Mouse (Mus musculus): ENCODE measurements around the gene Emg1. TPM values are rescaled to one million over a fixed set of nuclear protein-coding genes. Genes with fewer than 3 reads are reported as not detected.
A peak's percentile ranks its signal among the peaks of the same experiment; 100 is the strongest.

Gene Emg1
- polyA plus RNA-seq, 1 experiment from 2014 or later = 199 TPM

GRCm38 (mm10) chr6:124746654-124747632, 35.0 kb upstream of the Emg1 start:
- Histone ChIP-seq H3K4me3 (peak overlapping the region; percentile 47; the same call in 1 of the 2 replicates), H3K4me2 (replicated peaks) (peak overlapping the region; percentile 96), H3K36me3 (peaks cover 64% of the 10 kb centered on the region), H3K9me3 (no peaks in the 10 kb centered on the region), H3K27ac (peak overlapping the region; percentile 37; the same call in 1 of the 2 replicates), H3K27me3 (no peaks in the 10 kb centered on the region), H3K4me1 (peaks cover 23% of the 10 kb centered on the region), H3K9ac (peak overlapping the region; percentile 83; the same call in 1 of the 2 replicates)
- no peak for ATAC-seq (ENCODE audit: insufficient number of reproducible peaks, insufficient read depth, low FRiP score, low TSS enrichment)
- 91% methylated on average over 7 of the region's 7 CpGs for WGBS

- Histone ChIP-seq H3K36me3 (peaks cover 64% of the 10 kb centered on the region), H3K27me3 (no peaks in the 10 kb centered on the region), H3K27ac (peak overlapping the region; percentile 88), H3K4me3 (peak overlapping the region; percentile 47), H3K9ac (peak overlapping the region; percentile 83), H3K4me1 (peaks cover 28% of the 10 kb centered on the region), H3K9me3 (no peaks in the 10 kb centered on the region), H3K4me2 (replicated peaks) (peak overlapping the region; percentile 96)
- ATAC-seq (ENCODE audit: insufficient number of reproducible peaks, insufficient read depth, low FRiP score, low TSS enrichment) = 0 out of 2 replicates have a peak, but pooled peaks have one; percentile 0
- WGBS = 20% methylated on average over 8 of the region's 8 CpGs
Observed at GRCm38 (mm10) chr6:124746296-124746605, 34.3 kb upstream of the Emg1 start.

- Histone ChIP-seq H3K9ac (peak overlapping the region; percentile 83), H3K36me3 (peaks cover 64% of the 10 kb centered on the region), H3K4me2 (replicated peaks) (peak overlapping the region; percentile 96), H3K9me3 (no peaks in the 10 kb centered on the region), H3K27me3 (no peaks in the 10 kb centered on the region), H3K27ac (peak overlapping the region; percentile 88), H3K4me3 (peak overlapping the region; percentile 47), H3K4me1 (peaks cover 28% of the 10 kb centered on the region)
- ATAC-seq (ENCODE audit: insufficient number of reproducible peaks, insufficient read depth, low FRiP score, low TSS enrichment) = peak; percentile 77
- 1% methylated on average over 76 of the region's 85 CpGs for WGBS
Observed at GRCm38 (mm10) chr6:124745490-124746295, 33.7 kb upstream of the Emg1 start.

- ATAC-seq (ENCODE audit: insufficient number of reproducible peaks, insufficient read depth, low FRiP score, low TSS enrichment) = no peak; the same call in 1 of the 2 replicates
- Histone ChIP-seq H3K9ac (peak overlapping the region; percentile 83), H3K36me3 (peaks cover 62% of the 10 kb centered on the region), H3K27me3 (no peaks in the 10 kb centered on the region), H3K9me3 (no peaks in the 10 kb centered on the region), H3K4me1 (peaks cover 31% of the 10 kb centered on the region), H3K4me2 (replicated peaks) (peak overlapping the region; percentile 96), H3K4me3 (peak overlapping the region; percentile 47), H3K27ac (peak overlapping the region; percentile 88)
- WGBS = 69% methylated on average over 26 of the region's 26 CpGs
Observed at GRCm38 (mm10) chr6:124744755-124745321, 32.9 kb upstream of the Emg1 start.

- Histone ChIP-seq H3K4me1 (peaks cover 41% of the 10 kb centered on the region), H3K9me3 (no peaks in the 10 kb centered on the region), H3K9ac (no peak overlapping the region), H3K4me3 (no peak overlapping the region), H3K36me3 (peaks cover 55% of the 10 kb centered on the region), H3K4me2 (replicated peaks) (no peak overlapping the region), H3K27ac (no peak overlapping the region), H3K27me3 (no peaks in the 10 kb centered on the region)
- WGBS = 90% methylated on average over 8 of the region's 8 CpGs
- no peak for ATAC-seq (ENCODE audit: insufficient number of reproducible peaks, insufficient read depth, low FRiP score, low TSS enrichment)
Observed at GRCm38 (mm10) chr6:124743647-124744046, 31.7 kb upstream of the Emg1 start.

GRCm38 (mm10) chr6:124742839-124743514, 31.0 kb upstream of the Emg1 start:
- Histone ChIP-seq H3K4me3 (no peak overlapping the region), H3K4me2 (replicated peaks) (no peak overlapping the region), H3K36me3 (peaks cover 49% of the 10 kb centered on the region), H3K4me1 (peaks cover 44% of the 10 kb centered on the region), H3K9ac (peak overlapping the region; percentile 40; the same call in 1 of the 2 replicates), H3K9me3 (no peaks in the 10 kb centered on the region), H3K27me3 (no peaks in the 10 kb centered on the region), H3K27ac (no peak overlapping the region)
- WGBS = 89% methylated on average over 15 of the region's 15 CpGs
- no peak for ATAC-seq (ENCODE audit: insufficient number of reproducible peaks, insufficient read depth, low FRiP score, low TSS enrichment)

GRCm38 (mm10) chr6:124741842-124742241, 29.9 kb upstream of the Emg1 start:
- 74% methylated on average over 3 of the region's 3 CpGs for WGBS
- Histone ChIP-seq H3K4me3 (peak overlapping the region; percentile 65), H3K9ac (peak overlapping the region; percentile 92; the same call in 1 of the 2 replicates), H3K4me1 (peaks cover 40% of the 10 kb centered on the region), H3K27me3 (no peaks in the 10 kb centered on the region), H3K36me3 (peaks cover 37% of the 10 kb centered on the region), H3K9me3 (no peaks in the 10 kb centered on the region), H3K27ac (peak overlapping the region; percentile 100), H3K4me2 (replicated peaks) (peak overlapping the region; percentile 77)
- ATAC-seq (ENCODE audit: insufficient number of reproducible peaks, insufficient read depth, low FRiP score, low TSS enrichment) = no peak

- ATAC-seq (ENCODE audit: insufficient number of reproducible peaks, insufficient read depth, low FRiP score, low TSS enrichment) = peak; percentile 78
- peaks cover 33% of the 10 kb centered on the region for H3K4me1 ChIP-seq
Observed at GRCm38 (mm10) chr6:124740888-124741761, 29.1 kb upstream of the Emg1 start, which contains the start of gene Grcc10. Gene Grcc10, minus strand, starts transcription at chr6:124741374.

GRCm38 (mm10) chr6:124740211-124740887, 28.4 kb upstream of the Emg1 start:
- peak overlapping the region; percentile 92 for H3K9ac ChIP-seq

More at GRCm38 (mm10) chr6:124740888-124741761, 29.1 kb upstream of the Emg1 start, which contains the start of gene Grcc10:
- H3K27me3 ChIP-seq = no peaks in the 10 kb centered on the region
- under 1% methylated on average over 41 of the region's 41 CpGs for WGBS
- H3K4me3 ChIP-seq = peak within 1 kb of the TSS; percentile 65
- peak within 1 kb of the TSS; percentile 92 for H3K9ac ChIP-seq
- H3K9me3 ChIP-seq = no peaks in the 10 kb centered on the region
- H3K36me3 ChIP-seq = peaks cover 33% of the 10 kb centered on the region
- H3K27ac ChIP-seq = peak within 1 kb of the TSS; percentile 100
- peak within 1 kb of the TSS; percentile 77 for H3K4me2 ChIP-seq (replicated peaks)

More at GRCm38 (mm10) chr6:124740211-124740887, 28.4 kb upstream of the Emg1 start:
- peaks cover 33% of the 10 kb centered on the region for H3K36me3 ChIP-seq
- H3K4me3 ChIP-seq = peak overlapping the region; percentile 65
- ATAC-seq (ENCODE audit: insufficient number of reproducible peaks, insufficient read depth, low FRiP score, low TSS enrichment) = no peak
- H3K4me1 ChIP-seq = peaks cover 29% of the 10 kb centered on the region
- peak overlapping the region; percentile 100 for H3K27ac ChIP-seq
- under 1% methylated on average over 29 of the region's 29 CpGs for WGBS
- no peaks in the 10 kb centered on the region for H3K27me3 ChIP-seq
- H3K4me2 ChIP-seq (replicated peaks) = peak overlapping the region; percentile 77
- H3K9me3 ChIP-seq = no peaks in the 10 kb centered on the region

Data from embryonic facial prominence, embryonic 12.5 days (tissue).